Mouse (Mus musculus): ENCODE results near the gene Chtf18.
A peak's percentile ranks its signal among the peaks of the same experiment; 100 is the strongest.
"Not testable (repeated sequence)": the region's sequence is repeated elsewhere in the genome, so short reads cannot be mapped to it uniquely, and the experiment has no call there.

Chtf18 gene

DNA sequence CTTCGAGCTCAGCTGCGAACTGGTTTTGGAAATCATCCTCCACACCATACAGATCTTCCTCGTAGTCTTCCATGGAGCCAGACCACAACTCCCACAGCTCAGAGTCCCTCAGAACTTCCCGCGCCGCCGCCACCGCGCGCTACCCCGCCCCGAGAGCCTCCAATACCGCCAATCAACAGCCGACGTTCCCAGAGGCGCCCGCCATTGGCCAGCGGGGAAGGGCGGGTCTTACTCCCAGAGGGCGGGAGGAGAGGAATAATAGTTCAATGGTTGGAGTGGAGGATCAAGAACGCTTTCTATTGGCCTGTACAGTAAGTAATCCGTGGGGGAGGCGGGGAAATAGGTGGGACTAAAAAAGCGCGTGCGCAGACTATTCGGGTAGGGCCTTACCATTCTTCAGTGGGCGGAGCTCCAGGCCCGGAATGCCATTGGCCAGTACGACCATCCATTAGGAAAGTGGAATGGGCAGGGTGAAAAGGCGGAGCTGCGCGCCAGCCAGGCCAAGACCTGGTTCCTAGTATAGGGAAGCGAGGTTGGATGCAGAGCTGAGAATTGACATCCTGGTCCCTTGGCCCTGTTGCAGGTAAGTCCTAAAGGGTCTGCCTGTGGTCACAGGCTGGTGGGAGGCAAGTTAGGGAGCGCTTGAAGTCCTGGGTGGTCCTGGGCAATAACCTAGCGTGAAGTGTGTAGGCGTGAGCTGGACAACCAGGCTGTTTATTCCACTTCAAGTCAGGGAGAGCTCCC lies at the start of gene Chtf18, which contains the start of gene Rpusd1:
Gene Chtf18 (minus strand): TSS at position 155 of the 744 bp plus-strand sequence.
Gene Rpusd1 (plus strand): TSS at position 406 of the 744 bp plus-strand sequence.
- peak; percentile 100 for DNase-seq

DNA sequence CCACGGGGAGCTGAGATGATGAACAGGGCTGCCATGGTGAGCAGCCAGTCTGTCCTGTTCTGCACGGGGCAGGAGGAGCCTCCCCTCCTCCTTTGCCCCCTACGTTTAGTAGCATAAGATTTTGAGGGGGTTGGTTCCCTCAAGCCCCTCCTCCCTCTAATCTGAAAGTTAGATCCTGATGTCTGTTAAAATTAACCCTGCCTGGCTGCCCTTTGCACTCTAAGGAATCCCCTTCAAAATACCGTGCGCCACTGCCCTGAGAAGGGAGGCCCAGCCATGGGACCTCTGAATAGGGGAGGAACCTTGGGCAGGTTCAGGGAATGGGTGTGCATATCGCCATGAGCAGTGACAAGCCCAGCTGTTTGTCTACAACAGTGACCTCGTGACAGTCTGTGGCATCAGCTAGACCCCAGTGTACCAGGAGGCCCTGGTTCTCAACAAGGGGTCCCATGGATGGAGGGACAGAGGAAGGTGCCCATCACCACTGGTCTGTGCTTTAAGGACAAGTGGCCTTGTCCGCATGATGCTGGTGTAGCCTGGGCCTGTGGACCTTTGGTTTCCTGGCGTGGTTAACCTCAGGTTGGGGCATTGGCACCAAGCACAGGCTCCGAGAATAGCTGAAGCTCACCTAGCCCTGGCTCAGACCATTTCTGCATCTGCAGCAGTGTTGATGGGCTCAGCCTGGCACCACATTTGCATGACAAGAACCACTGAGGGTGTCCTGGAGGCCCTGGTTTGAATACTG lies 48.3 kb upstream of the Chtf18 start:
- peak; percentile 23 for DNase-seq

DNA sequence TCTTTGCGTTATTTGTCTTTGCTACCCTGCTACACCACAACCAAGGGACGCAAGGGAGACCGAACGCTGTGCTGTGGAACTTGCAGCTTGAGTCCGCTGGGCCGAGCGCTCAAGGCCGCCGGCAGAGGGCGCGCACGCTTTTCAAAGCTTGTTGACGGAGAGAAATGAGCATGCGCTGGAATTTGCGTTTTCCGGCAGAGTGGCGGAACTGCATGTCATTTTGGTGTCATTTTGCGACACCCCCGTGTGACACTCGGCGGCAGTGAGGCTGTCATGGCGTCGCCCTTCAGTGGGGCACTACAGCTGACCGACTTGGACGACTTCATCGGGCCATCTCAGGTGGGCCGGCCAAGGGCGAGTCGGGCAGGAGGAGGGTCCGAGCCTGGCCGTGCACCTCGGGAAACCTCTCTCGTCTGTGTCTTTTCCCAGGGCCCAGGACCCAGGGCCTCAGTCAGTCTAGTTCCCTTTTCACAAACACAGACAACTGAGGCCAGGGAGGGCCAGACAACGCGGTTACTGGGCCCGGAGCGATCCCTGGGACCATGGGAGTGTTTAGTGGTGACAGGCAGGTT lies 46.4 kb upstream of the Chtf18 start, which contains the start of gene Narfl:
Gene Narfl (plus strand): TSS at position 228 of the 572 bp plus-strand sequence.
- DNase-seq, result peak; percentile 96

DNA sequence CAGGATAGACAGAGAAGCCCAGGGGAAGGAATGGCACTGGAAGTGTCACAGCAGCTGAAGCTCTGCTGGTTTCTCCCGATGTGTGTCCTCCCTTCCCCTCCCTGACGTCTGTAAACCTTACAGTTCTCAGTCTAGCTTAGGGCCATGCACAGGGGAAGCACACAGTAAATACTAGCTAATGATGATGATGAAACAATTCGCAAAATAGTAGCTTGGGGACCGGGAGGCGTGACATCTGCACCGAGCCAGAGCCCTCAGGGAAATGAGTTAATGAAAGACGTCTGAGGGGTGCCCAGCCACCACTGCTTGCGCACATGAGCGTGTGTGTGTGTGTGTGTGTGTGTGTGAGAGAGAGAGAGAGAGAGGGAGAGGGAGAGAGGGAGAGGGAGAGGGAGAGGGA lies 42.1 kb upstream of the Chtf18 start:
- DNase-seq, result no peak

DNA sequence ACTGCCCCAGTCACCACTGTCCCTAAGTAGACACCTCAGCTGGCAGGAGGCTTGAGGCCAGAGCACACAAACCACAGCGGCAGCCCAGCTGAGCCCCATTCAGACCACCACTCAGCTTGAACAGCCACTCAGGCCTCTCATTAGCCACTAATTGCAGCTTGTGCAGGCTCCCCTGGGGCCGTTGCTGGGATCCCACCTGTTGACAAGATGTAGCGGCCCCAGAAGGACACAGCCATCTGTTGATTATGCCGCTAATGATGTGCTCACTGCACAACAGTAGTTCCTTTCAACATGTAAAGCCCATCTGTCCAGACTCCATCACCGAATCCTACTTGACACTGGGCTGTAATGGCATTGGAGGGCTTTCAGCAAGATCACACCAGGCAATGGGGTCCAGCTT lies 38.7 kb upstream of the Chtf18 start:
- DNase-seq, result no peak

DNA sequence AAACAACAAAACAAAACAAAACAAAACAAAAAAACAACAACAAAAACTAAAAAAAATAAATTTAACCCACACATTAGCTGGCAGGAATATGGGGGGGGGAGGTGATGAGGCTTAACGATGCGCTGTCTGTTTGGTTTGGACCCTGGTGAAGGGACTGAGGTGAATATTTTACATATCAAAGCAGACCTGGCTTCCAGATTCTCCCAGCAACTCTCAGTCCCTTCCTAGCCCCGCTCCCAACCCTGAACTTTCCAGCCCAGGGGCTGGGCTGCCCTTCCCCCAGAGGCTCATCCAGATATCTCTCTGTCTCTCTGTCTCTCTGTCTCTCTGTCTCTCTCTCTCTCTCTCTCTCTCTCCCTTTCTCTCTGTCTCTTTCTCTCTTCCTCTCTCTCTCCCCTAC lies 35.4 kb upstream of the Chtf18 start:
- DNase-seq, result no peak

DNA sequence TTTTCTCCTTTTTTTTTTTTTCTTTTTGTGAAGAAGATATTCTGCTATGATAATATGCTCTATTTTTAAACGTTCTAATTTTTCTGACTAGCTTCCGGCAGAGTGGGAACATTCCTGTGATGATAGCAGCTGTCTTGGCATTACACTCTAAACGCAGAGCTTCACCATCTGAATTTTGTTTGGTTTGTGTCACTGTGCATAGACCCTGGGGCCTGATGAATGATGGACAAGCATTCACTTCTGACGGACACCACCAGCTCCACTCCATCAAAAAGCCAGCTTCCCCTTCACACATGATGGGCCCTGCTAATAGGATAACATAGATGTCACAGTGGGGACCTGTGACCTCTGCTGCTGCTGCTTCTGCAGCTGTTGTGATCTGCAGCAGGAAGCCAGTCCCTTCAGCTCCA lies 34.3 kb upstream of the Chtf18 start:
- no peak for DNase-seq

DNA sequence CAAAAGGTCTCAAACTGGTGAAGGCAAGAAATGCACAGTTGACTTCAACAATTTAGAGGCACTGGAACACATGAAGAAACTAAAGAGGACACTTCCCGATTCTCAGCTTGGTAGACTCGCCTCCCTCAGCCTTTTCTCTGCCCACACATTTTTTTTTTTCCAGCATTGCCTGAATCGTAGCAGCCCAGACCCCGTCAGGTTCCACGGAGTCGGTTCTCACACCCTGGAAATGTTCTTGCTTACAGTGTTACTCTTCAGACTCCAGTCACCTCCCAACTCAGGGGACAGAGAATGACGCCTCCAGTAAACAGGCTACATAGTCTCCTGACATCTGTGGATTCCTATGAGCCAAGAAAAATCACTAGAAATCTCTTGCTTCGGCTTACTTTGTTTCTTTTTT lies 32.9 kb upstream of the Chtf18 start:
- no peak for DNase-seq

DNA sequence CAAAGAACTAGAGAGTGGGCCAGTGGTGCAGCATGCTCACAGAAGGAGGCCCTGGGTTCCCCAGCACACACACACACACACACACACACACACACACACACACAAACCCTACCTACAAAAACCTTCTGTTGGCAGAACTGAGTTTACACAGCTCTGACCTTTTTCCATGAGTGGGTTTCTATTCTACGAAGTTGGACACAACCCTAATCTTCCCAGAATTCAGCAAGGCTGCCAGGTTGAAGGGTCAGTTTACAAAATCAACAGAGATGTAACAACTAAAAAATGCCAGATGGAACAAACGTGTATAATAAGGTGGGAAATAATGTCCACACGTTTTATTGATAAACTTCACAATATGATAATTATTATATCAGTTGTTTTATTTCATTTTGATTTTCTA lies 30.5 kb upstream of the Chtf18 start:
- DNase-seq, result no peak

DNA sequence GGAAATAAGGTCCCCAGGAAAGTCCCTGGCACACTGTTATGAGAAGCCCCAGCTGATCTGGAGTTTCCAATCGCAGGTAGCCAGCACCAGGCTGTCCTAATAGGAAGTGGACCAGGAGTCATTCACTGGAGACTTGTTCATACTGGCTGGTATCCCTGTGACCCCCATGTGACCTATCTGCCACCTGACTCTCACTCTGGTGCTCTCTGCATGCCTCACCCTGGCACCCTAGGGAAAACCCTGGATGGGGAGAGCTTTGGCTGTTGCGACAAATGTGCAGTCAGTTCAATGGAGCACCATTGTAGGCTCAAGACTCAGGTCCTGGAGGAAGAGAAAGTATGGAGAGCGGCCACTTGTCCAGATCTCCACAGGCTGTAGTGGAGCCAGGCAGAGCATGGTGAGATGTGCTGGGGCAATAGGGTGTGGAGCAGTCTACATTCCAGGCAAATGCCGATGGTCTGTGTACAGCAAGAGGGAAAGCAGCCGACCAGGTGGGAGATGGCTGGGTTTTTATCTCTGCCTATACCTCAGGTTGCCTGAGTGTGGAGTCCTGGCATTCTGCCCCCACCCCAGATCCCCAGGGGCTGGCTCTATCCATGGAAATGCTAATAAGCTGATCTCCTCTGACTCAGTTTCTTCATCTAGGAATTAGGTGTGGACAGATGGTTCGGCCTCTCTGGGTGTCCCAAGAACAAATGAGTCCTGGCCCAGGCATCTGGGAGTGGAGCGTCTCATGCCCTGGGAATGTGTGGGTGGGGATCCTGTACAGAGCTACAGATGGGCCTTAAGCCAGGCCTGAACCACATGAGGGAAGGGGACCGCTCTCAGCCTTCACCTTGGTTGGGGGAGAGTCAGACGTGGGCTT lies 29.4 kb upstream of the Chtf18 start:
- no peak for DNase-seq

DNA sequence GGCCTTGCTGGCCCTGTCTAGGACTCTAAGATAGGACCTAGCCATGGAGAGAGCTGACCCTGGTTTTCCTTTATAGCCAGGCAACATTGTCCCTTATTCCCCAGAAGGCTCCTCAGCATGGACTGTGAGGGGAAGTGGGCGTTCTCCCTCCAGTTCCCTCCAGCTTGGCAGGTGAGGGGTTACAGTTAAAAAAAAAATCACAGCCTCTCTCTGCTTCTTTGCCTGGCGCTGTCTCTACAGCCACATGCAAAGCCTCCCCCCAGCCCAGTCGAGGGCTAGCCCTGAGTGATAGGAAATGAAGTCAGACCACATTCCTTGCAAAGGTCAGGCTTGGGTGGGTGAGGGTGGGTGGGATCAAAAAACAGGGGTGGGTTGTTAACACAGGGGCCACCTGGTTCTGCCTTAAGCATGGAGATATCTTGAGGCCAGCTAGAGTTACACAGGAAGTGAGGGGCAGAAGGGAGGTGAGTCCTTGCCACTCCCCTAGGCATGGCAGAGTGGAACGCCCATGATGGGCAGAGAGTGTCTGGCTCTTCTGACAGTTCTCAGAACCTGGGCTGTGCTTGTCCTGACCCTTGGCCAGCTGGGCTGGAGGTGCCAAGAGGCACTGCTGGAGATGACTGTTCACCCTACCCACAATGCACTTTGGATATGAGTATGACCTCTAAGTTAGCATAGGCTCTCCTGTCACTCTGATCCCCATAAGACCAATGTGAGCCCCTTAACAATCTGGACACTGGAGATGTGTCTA lies 28.6 kb upstream of the Chtf18 start:
- no peak for DNase-seq

DNA sequence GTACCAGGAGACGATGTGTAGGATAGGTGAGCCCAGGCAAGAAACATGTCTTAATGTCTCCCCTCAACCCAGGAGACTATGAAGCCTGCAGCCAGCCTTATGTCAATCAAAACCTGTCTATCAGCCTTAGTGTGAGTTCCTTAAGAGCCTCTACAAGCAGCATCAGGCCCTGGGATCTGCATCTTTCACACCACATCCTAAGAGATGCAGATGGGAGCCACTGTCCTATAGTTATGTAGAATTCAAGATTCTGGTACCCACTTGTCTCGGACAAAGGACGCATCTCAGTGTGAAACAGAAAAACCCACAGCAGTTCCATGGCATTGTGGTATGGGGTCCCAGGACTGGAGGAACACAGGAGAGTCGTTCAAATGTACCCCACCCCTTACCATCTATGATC lies 27.9 kb upstream of the Chtf18 start:
- no peak for DNase-seq

DNA sequence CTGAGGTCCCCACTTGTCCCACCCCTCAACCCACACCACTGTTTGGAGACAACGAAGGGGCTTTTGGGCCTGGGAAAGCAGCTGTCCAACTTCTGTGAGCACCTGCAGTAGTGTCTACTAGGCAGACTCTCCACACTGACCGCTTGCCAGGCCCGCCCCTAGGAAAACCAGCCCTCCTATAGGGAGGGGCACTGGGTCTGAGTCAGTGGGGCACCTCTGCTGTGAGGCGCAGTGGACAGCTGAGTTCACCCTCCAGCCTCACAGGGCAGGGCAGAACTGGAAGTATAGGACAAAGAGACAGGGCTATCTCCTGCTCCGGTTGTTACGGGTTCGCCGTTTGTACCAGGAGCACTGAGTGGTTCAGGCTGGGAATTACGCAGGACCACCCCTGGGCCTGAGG lies 27.0 kb upstream of the Chtf18 start, which contains the start of gene Msln:
Gene Msln (minus strand): TSS at position 138 of the 400 bp plus-strand sequence.
- DNase-seq, result no peak

DNA sequence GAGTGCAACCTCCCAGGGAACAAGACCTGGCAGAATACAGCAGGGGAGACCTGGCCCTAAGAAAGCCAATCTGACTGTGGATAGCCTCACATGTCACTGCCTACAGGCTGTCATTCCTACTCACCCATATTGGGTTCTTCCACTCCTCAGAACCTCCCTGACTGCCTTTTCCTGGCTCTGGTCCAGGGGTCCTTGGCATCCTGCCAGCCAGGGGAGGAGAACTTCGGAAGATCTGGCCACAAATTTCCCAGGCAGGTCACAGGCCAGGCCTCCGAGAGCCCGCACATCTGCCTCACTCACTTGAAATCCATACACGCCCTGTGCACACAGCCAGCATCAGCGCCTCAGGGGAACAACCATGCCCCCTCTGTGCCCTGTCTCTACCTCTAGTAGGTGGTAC lies 24.2 kb upstream of the Chtf18 start:
- no peak for DNase-seq

DNA sequence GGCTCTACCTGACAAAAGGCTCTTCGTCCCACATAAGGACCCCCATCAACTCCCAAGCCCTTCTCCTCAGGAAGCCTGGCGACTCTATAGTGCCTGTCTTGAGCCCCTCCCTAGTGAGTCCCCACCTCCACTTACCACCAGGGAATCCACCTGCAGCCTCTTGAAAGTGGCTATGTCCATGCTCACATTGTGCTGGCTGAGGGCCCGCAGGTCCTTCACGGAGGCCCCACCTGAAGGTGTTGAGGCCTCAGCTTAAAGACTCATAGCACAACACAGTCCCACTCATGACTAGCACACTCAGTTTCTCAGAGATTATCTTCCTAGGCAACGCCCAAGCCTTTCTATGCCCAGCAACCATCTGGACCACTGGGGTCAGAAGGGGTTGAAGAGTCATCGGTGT lies 22.1 kb upstream of the Chtf18 start:
- DNase-seq, result no peak

DNA sequence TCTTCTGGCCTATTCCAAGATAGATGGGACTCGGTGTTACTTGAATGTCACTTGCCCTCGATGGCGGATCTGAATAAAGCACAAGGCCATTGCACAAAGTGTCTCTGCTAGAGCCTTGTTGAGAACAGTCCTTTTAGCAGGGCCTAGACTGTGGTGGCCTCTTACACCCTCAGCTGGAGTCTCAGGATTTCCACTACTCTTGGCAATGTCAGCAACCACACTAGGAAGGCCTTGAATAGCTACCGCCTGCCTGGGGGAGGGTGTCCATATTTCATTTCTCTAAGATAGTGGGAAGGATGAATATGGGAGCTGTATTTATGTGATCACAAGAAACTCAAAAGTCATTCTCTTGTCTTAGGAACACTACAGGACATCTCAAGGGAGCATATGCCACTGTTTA lies 21.0 kb upstream of the Chtf18 start:
- no peak for DNase-seq

DNA sequence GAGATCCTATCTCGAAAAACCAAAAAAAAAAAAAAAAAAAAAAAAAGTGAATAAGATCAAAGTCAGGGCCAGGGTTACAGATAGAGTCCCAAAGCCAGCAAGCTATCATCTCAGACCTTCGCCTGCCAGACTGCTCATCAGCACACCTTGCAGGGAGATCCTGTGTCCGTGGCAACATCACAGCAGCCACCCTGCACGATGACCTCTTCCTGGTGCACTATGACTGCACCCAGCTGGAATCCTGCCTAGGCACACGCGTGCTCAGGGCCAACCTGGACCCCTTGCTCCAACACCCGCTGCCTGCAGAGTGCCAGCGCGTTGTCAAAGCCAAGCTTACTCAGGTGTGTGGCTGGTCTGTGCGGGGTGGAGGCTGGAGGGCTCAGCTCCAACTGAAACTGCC lies 17.1 kb upstream of the Chtf18 start:
- DNase-seq, result no peak

DNA sequence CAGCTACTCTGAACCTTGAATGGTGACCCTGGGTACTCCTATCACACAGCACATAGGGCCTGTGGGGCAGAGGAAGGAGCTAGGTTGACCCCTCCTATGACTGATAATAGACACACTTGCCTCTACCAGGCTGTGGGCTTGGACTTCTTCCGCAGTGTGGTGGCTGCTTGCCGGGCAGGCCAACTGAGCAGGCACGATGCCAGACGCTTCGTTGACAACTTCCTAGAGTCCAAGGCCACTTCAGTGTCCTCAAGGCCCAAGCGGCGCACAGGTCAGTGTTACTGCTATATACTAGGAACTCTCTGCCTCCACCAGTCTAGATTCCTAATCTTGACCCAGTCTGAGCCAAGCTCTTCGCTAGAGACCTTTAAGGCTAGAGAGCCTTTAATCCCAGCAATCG lies 16.6 kb upstream of the Chtf18 start:
- no peak for DNase-seq

DNA sequence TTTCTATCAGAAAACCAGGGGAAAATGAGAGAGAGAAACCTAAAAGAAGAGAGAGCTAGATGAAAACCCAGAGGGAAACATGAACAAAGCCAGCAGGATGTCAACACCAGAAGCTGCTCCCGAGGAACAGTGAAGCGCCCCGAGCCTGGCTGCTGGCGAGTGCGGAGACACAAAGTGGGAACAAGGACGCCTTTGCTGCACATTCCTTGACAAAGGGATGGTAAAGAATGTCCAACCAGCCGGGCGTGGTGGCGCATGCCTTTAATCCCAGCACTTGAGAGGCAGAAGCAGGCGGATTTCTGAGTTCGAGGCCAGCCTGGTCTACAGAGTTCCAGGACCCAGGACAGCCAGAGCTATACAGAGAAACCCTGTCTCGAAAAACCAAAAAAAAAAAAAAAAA lies 14.3 kb upstream of the Chtf18 start:
- DNase-seq, result not testable (repeated sequence)

DNA sequence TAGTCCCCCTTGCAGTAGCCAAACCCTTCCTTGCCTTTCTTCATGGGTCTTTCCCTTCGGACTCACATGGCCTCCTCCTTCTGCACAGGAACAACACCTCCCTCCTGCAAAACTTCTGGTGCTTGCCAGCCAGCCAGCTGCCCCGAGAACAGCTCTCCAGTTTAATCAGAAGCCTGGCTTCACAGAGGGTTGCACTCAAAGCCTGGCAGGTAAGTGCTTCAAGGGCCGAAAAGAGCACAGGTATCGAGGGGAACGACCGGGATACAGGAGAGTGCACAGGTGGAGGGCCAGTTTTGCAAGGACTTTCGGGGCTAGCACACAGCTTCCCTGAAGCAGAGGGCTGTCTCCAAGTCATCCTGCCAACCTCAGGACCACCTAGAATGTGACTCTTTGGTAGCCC lies 11.6 kb upstream of the Chtf18 start:
- DNase-seq, result no peak

DNA sequence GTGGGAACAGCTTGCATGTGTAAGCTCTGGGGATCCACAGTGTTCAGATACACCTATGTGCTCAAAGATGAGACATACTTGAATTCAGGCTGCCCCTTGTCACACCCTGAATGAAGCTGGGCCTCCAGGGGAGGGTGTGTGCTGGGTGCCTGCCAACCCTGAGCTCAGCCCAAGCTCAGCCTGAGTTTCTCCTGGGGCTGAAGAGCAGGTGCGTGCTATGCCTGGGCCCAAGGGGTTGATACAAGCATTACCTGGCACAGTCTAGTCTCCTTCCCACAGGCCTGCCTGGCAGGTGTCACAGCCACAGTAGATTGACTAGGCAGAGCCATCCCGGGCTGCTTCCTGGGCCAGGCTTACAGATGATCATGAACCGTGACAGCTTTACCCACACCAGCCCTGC lies 8.5 kb upstream of the Chtf18 start, which contains the start of gene Mslnl:
Gene Mslnl (plus strand): TSS at position 298 of the 400 bp plus-strand sequence.
- DNase-seq, result no peak

DNA sequence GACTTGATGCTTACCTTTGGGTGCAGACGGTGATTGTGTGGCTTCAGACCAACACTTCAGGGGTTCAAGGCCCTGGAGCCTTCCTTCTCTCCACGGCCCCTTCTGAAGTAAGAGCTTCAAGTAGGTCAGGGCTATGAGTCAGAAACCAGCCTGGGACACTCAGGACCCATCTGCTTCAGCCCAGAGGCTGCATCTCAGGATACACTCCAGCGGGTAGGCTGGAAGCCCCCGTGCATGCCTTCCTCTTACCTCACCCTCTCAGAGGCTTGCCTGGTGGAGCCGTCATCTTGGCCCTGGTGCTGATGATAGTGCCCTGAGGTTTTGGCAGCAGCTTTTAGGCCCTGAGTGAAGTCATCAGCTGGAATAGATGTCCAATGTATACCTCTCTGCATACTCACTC lies 8.0 kb upstream of the Chtf18 start:
- DNase-seq, result no peak

All from cerebellum, adult 11-12 months (tissue).